Mouse (Mus musculus) cerebellum, adult 2 months (tissue): Measurements from ENCODE around the gene Gm21627. TPM values are rescaled to one million over a fixed set of nuclear protein-coding genes. Genes with fewer than 3 reads are reported as not detected.
"Not testable (repeated sequence)": the region's sequence is repeated elsewhere in the genome, so short reads cannot be mapped to it uniquely, and the experiment has no call there.

ENCODE experiments used
- DNase-seq, 2 experiments: peaks; one replicate each; pipeline ENCODE4 v3.0.0; 2021
- H3K27ac ChIP-seq: fragments of 200-500 bp; 2 replicates; pipeline ENCODE4 v1.5.1; 2012; ENCODE audit warnings: low read length, control low read depth, inconsistent platforms; ENCODE audit not compliant: insufficient read depth
- H3K27me3 ChIP-seq: fragments of 200-500 bp; 2 replicates; pipeline ENCODE4 v1.6.1; 2012; ENCODE audit warnings: inconsistent platforms, mild to moderate bottlenecking, low read length, moderate library complexity; ENCODE audit not compliant: control insufficient read depth, insufficient read depth
- H3K4me1 ChIP-seq: fragments of 200-500 bp; 2 replicates; pipeline ENCODE4 v1.6.1; 2011; ENCODE audit warnings: low read length; ENCODE audit not compliant: control insufficient read depth, insufficient read depth
- H3K4me3 ChIP-seq: fragments of 200-500 bp; replicated peaks from 2 replicates; pipeline ENCODE3; 2011; ENCODE audit warnings: mild to moderate bottlenecking, low read depth, low read length, control low read depth; ENCODE audit not compliant: insufficient read depth
- WGBS: fragments of 180-500 bp; shearing (Covaris S2); methylation state at CpG from one replicate; pipeline ENCODE4 v1.1.7; 2018; 5-methylcytosine and 5-hydroxymethylcytosine counted together
- polyA plus RNA-seq: library from polyadenylated mRNA; depleted of rRNA; stranded (reverse); fragments of >200 nt; gene quantifications from 2 replicates; pipeline ENCODE4 v1.2.3, GENCODE M21; 2012; rRNA removed

Gene Gm21627
- polyA plus RNA-seq, result not detected in 2 replicates

- no CpG with 5 or more reads among the region's 6 CpGs for WGBS
- not testable (repeated sequence) for H3K27me3 ChIP-seq, DNase-seq, H3K4me1 ChIP-seq, H3K4me3 ChIP-seq, H3K27ac ChIP-seq
Measured at GRCm38 (mm10) chrY:63228127-63228526, at the start of gene Gm21627. TSS of gene Gm21627 (plus strand) at chrY:63228427.
